Mouse (Mus musculus) liver, embryonic 15.5 days (tissue): ENCODE results near the gene Borcs5. TPM values are rescaled to one million over a fixed set of nuclear protein-coding genes. Genes with fewer than 3 reads are reported as not detected.

Experiments used
- ATAC-seq: fragments of 200-750 bp; cut with Nextera tagmentation; 2 replicates; pipeline ENCODE4 v1.8.0; 2017; ENCODE audit warnings: moderate number of reproducible peaks, mild to moderate bottlenecking, moderate library complexity; ENCODE audit not compliant: insufficient read depth
- H3K27ac ChIP-seq: fragments of 300-500 bp; sonication (generic); replicated peaks from 2 replicates; pipeline ENCODE4 v1.5.1; 2015; ENCODE audit warnings: mild to moderate bottlenecking, inconsistent platforms
- H3K27me3 ChIP-seq: fragments of 300-500 bp; sonication (generic); 2 replicates; pipeline ENCODE4 v1.6.1; 2015; ENCODE audit warnings: mild to moderate bottlenecking, inconsistent platforms
- H3K36me3 ChIP-seq: fragments of 300-500 bp; sonication (generic); replicated peaks from 2 replicates; pipeline ENCODE4 v1.6.1; 2015; ENCODE audit warnings: moderate library complexity, mild to moderate bottlenecking, inconsistent platforms
- H3K4me1 ChIP-seq: fragments of 300-500 bp; sonication (generic); replicated peaks from 2 replicates; pipeline ENCODE4 v1.6.1; 2015; ENCODE audit warnings: inconsistent platforms
- H3K4me2 ChIP-seq: fragments of 300-500 bp; sonication (generic); 2 replicates; pipeline ENCODE4 v1.6.1; 2015; ENCODE audit warnings: moderate library complexity, mild to moderate bottlenecking, inconsistent platforms
- H3K4me3 ChIP-seq: fragments of 300-500 bp; sonication (generic); replicated peaks from 2 replicates; pipeline ENCODE4 v1.5.1; 2015; ENCODE audit warnings: mild to moderate bottlenecking, inconsistent platforms
- H3K9ac ChIP-seq: fragments of 300-500 bp; sonication (generic); 2 replicates; pipeline ENCODE4 v1.6.1; 2015; ENCODE audit warnings: moderate library complexity, mild to moderate bottlenecking, inconsistent platforms
- H3K9me3 ChIP-seq: fragments of 300-500 bp; sonication (generic); replicated peaks from 2 replicates; pipeline ENCODE4 v1.6.1; 2016; ENCODE audit warnings: inconsistent platforms
- WGBS: fragments of 180-500 bp; shearing (Covaris S2); methylation state at CpG from one replicate; pipeline ENCODE4 v1.1.7; 2015; ENCODE audit warnings: mixed read lengths; ENCODE audit not compliant: insufficient replicate concordance; 5-methylcytosine and 5-hydroxymethylcytosine counted together
- polyA plus RNA-seq: library from polyadenylated mRNA; unstranded; fragments of >200 nt; fragmentation: Nextera tagmentation; extraction: Ambion mirVana; gene quantifications from 2 replicates; pipeline ENCODE4 v1.2.1, GENCODE M21; 2015

Gene Borcs5
- polyA plus RNA-seq = 7.5 and 8.6 TPM in 2 replicates

DNA sequence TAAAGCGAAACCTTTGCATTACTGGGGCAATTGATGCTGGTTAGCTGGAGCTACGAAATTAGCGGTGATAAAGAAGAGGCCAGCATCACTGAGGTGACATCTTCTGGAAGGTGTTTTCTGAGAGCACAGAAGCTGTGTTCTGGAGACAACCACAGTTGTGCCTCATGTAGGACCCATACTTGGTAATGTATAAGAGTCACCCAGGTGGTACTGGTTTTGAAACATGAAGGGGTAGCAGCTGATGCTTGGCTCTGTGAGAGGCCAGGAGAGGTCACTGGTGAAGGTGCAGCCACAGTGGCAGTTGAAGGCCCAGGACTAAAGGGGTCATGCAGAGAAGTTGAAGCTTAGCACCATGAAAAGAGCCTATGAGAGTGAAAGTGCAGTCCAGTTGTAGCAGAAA is at the start of gene Borcs5:
Gene Borcs5 (plus strand): TSS at position 301 of the 400 bp plus-strand sequence.
- Histone ChIP-seq H3K27ac (no peak within 1 kb of the TSS), H3K4me3 (no peak within 1 kb of the TSS), H3K9ac (no peak within 1 kb of the TSS), H3K4me2 (peak within 1 kb of the TSS; percentile 90; the same call in 1 of the 2 replicates), H3K9me3 (no peaks in the 10 kb centered on the region), H3K4me1 (peaks cover 21% of the 10 kb centered on the region), H3K36me3 (no peaks in the 10 kb centered on the region), H3K27me3 (no peaks in the 10 kb centered on the region)
- 75% methylated on average over 3 of the region's 3 CpGs for WGBS
- ATAC-seq = no peak

DNA sequence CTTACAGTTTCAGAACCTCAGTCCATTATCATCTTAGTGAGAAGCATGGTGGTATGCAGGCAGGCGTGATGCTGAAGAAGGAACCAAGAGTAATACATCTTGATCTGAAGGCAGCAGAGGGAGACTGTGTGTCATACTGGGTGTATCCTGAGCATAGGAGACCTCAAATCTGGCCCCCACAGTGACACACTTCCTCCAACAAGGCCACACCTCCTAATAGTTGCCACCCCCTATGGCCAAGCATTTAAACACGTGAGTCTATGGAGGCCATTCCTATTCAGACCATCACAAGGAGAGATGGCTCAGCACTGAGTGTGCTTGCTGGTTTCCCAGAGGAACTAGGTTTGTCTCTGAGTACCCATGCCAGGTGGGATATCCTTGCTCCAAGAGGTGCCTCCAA is 47.7 kb upstream of the Borcs5 start:
- Histone ChIP-seq H3K9ac (no peak overlapping the region), H3K27me3 (no peaks in the 10 kb centered on the region; the same call in 1 of the 2 replicates), H3K27ac (no peak overlapping the region), H3K4me2 (no peak overlapping the region), H3K36me3 (no peaks in the 10 kb centered on the region), H3K4me3 (no peak overlapping the region), H3K4me1 (0 out of 2 replicates have a peak, but pooled peaks cover 4% of the 10 kb centered on the region), H3K9me3 (no peaks in the 10 kb centered on the region)
- WGBS = 56% methylated on average over 2 of the region's 2 CpGs
- ATAC-seq = no peak

DNA sequence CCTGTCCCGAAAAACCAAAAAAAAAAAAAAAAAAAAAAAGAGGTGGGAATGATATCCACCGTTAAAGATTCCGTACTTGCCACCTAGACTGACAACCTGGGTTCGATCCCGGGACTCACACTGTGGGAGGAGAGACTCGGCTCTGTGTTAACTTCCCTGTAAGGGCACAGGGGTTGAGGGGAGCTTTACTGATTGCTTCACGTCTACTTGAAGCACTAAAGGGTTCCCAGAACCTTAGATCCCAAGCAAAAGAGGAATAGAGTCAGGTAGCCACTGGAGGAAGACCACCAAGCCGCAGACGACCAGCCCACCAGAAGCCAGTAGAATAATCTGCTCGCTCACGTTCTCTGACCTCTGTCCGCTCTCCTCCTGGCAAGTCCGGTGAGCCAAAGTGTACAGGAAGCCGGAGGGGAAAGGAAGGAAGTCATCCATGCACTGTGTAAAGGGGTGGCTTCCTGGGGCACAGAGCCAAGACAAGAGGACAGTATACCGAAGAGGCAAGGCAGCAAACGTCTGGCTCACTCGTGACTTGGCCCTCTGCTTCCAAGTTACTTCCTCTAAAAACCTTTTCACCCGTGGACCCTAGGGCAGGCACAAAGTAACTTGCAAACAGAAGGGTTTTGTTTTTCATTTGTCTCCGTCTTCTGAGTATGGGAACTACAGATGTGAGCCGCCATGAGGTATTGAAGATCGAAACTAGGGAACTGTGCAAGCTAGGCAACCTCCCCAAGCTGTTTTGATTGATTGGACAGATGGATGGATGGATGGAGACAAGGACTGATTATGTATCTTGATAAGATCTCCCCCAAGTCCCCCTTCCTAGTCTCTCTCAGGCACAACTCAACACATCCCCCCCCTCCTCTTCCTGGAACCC is 44.5 kb upstream of the Borcs5 start:
- H3K9me3 ChIP-seq = no peaks in the 10 kb centered on the region
- ATAC-seq = 0 out of 2 replicates have a peak, but pooled peaks have one; percentile 25
- no peak overlapping the region for H3K27ac ChIP-seq
- no peaks in the 10 kb centered on the region; the same call in 1 of the 2 replicates for H3K27me3 ChIP-seq
- WGBS = 26% methylated on average over 21 of the region's 21 CpGs
- no peaks in the 10 kb centered on the region for H3K36me3 ChIP-seq
- H3K4me1 ChIP-seq = 0 out of 2 replicates have a peak, but pooled peaks cover 4% of the 10 kb centered on the region
- H3K9ac ChIP-seq = no peak overlapping the region
- H3K4me3 ChIP-seq = no peak overlapping the region
- H3K4me2 ChIP-seq = peak overlapping the region; percentile 32

DNA sequence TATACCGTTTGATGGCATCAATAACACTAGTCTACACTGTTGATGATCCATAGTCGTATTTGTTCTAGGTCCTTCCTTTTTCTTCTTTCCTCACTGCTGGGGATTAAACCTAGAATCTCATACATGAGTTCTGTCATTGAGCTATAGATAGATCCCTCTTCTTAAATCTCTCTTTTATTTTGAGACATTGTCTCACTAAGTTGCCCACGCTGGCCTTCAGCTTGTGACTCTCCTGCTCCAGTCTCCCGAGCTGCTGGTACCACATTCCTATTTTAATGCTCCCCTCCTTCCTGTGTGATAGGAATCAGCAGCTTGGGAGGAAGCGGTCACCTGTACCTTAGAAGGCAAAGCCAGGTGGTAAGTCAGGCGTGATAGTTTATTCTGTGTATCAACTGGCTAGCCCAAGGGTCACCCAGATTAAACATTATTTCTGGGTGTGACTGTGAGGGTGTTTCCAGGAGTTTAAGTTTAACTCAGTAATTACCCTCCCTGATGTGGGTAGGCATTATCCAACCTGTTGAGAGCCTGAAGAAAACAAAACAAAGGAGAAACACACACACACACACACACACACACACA is 41.6 kb upstream of the Borcs5 start:
- peak; percentile 35; the same call in 1 of the 2 replicates for ATAC-seq
- Histone ChIP-seq H3K4me1 (0 out of 2 replicates have a peak, but pooled peaks cover 4% of the 10 kb centered on the region), H3K27ac (no peak overlapping the region), H3K4me2 (no peak overlapping the region), H3K4me3 (no peak overlapping the region), H3K9ac (no peak overlapping the region), H3K27me3 (no peaks in the 10 kb centered on the region), H3K9me3 (no peaks in the 10 kb centered on the region), H3K36me3 (no peaks in the 10 kb centered on the region)
- 60% methylated on average over 6 of the region's 6 CpGs for WGBS

DNA sequence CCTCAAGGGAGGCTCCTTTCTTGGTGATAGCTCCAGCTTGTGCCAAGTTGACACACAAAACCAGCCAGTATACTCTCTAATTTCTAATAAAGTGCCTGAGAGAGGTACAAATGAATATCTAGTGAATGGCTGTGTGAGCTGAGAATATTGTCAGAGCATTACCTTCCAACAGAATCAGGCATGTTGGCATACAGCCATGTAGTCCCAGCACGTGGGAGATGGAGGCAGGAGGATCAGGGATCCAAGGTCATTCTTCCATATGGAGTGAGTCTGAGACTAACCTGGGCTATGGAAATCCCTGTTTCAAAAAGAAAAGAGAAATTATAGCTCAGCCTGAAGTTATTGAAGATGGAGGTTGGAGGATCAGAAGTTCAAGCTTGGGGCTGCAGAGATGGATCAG is 40.1 kb upstream of the Borcs5 start:
- 44% methylated on average over 1 of the region's 1 CpGs for WGBS
- H3K9ac ChIP-seq = no peak overlapping the region
- H3K4me3 ChIP-seq = no peak overlapping the region
- no peaks in the 10 kb centered on the region for H3K9me3 ChIP-seq
- H3K27me3 ChIP-seq = no peaks in the 10 kb centered on the region
- no peak overlapping the region for H3K27ac ChIP-seq
- no peaks in the 10 kb centered on the region for H3K36me3 ChIP-seq
- ATAC-seq = no peak
- H3K4me1 ChIP-seq = 0 out of 2 replicates have a peak, but pooled peaks cover 4% of the 10 kb centered on the region
- no peak overlapping the region for H3K4me2 ChIP-seq

DNA sequence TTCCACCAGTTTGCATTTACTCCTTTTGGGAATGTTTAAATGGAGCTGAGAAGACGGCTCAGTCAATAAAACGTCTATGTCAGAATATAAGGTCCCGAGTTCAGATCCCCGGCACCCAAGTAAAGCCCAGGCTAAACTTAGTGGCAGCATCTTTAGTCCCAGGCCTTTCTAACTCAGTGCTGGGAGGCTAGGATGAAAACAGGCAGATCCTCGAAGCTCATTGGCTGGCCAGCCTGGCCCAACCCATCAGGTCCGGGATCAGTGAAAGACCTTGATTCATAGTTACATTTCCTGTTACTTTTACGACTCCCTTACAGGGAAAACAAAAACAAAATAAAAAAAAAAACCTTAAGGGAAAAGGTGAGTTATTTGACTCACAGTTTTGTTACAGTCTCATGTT is 38.2 kb upstream of the Borcs5 start:
- Histone ChIP-seq H3K27ac (no peak overlapping the region), H3K27me3 (no peaks in the 10 kb centered on the region), H3K9me3 (no peaks in the 10 kb centered on the region), H3K36me3 (no peaks in the 10 kb centered on the region), H3K4me3 (no peak overlapping the region), H3K4me1 (no peaks in the 10 kb centered on the region), H3K4me2 (no peak overlapping the region), H3K9ac (no peak overlapping the region)
- no peak for ATAC-seq
- WGBS = 40% methylated on average over 7 of the region's 7 CpGs

DNA sequence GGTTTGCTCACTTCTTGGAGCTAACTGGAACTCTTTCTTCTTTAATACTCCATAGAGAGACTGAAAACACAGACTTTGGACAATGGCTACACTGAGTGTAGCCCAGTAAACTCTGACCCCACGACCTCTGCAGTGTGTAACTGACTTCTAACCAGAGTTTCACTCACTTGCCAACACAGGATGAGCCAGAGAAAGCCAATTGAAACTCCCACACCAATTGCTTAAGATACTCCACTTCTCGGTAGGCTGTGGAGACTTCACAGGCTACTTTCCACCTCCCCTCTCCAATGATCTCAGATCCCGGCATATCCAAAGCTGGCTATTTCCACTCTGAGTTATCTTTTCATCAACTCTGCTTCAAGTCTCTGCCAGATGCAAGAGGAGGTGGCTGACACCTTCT is 37.5 kb upstream of the Borcs5 start:
- Histone ChIP-seq H3K4me2 (no peak overlapping the region), H3K27ac (0 out of 2 replicates have a peak overlapping the region, but pooled peaks have one; percentile 29)
- peak; percentile 55; the same call in 1 of the 2 replicates for ATAC-seq

DNA sequence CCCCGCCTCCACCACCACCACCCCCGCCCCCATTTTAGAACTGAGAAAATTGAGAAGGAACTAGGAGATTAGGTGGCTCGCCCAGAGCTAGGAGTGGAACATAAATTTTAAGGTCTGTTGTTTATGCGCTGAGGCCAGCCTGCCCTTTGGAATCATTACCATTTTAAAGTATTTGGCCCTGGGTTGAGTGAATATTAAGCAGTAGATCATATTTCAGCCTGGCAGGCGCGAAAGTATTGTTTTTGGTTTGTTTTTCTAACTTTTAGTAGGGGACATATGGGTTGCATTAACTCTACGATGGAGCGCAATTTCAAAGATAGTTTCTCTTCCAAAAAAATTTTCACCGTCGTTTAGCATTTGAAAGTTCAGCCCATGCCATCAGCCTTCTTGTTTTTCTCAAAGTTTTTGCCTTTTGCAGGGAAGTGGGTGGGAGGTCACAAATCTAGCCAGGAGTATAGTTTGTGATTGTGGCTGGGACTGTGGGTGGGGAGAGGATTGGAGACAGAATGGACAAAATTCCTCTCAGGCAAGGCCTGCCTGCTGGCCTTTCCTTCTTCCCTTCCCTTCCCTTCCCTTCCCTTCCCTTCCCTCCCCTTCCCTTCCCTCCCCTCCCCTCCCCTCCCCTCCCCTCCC is 36.8 kb upstream of the Borcs5 start:
- 59% methylated on average over 10 of the region's 10 CpGs for WGBS
- Histone ChIP-seq H3K36me3 (no peaks in the 10 kb centered on the region), H3K27ac (no peak overlapping the region), H3K9ac (no peak overlapping the region), H3K4me1 (0 out of 2 replicates have a peak, but pooled peaks cover 8% of the 10 kb centered on the region), H3K9me3 (no peaks in the 10 kb centered on the region), H3K27me3 (no peaks in the 10 kb centered on the region), H3K4me3 (no peak overlapping the region), H3K4me2 (no peak overlapping the region)
- no peak for ATAC-seq

More for the DNA sequence above, 37.5 kb upstream of the Borcs5 start:
- no peaks in the 10 kb centered on the region for H3K36me3 ChIP-seq
- WGBS = 37% methylated on average over 3 of the region's 3 CpGs
- H3K4me3 ChIP-seq = no peak overlapping the region
- H3K27me3 ChIP-seq = no peaks in the 10 kb centered on the region
- 0 out of 2 replicates have a peak, but pooled peaks cover 5% of the 10 kb centered on the region for H3K4me1 ChIP-seq
- H3K9me3 ChIP-seq = no peaks in the 10 kb centered on the region
- no peak overlapping the region for H3K9ac ChIP-seq

DNA sequence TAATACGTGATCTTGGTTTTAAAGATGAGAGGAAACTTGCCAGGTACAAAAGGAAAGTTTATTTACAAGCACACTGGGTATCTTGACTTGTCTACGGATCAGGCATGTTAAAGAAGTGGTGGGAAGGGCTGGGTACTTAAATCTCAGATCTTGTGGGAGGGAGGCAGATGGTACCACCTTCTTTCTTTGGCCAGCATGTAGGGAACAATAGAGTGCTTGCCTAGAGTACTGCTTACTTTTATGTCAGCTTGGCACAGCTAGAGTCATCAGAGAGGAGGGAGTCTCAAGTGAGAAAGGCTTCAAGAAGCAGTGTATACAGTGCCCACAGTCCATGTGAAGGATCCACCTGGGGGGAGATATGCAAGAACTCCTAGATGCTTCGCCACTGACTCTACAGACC is 34.1 kb upstream of the Borcs5 start:
- Histone ChIP-seq H3K9ac (no peak overlapping the region), H3K4me3 (no peak overlapping the region), H3K4me2 (no peak overlapping the region), H3K27me3 (no peaks in the 10 kb centered on the region), H3K27ac (no peak overlapping the region), H3K9me3 (no peaks in the 10 kb centered on the region), H3K4me1 (0 out of 2 replicates have a peak, but pooled peaks cover 8% of the 10 kb centered on the region), H3K36me3 (no peaks in the 10 kb centered on the region)
- WGBS = 61% methylated on average over 3 of the region's 3 CpGs
- no peak for ATAC-seq

DNA sequence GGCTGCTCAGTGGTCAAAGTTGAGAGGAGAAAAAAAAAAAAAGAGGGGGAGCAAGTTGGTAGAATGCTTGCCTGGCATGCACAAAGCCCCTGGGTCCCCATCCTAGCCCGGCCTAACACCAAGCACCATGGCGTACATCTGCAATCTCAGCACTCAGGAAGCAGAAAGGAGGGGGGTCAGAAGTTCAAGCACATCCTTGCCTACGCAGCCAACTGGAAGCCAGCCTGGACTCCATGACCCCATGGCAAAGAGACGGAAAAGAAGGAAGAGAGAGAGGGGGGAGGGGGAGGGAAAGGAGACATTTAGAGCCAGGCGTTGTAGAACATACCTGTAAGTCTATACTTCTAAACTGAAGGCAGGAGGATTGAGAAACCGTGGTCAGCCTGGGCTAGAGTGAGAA is 32.8 kb upstream of the Borcs5 start:
- H3K4me2 ChIP-seq = no peak overlapping the region
- 49% methylated on average over 6 of the region's 6 CpGs for WGBS
- no peak overlapping the region for H3K9ac ChIP-seq
- no peaks in the 10 kb centered on the region for H3K9me3 ChIP-seq
- H3K27ac ChIP-seq = no peak overlapping the region
- H3K4me3 ChIP-seq = no peak overlapping the region
- no peaks in the 10 kb centered on the region for H3K27me3 ChIP-seq
- no peaks in the 10 kb centered on the region for H3K36me3 ChIP-seq
- ATAC-seq = no peak
- H3K4me1 ChIP-seq = 0 out of 2 replicates have a peak, but pooled peaks cover 8% of the 10 kb centered on the region
